Mouse (Mus musculus): ENCODE data around the gene Nprl2. TPM values are rescaled to one million over a fixed set of nuclear protein-coding genes. Genes with fewer than 3 reads are reported as not detected.
A peak's percentile ranks its signal among the peaks of the same experiment; 100 is the strongest.

Nprl2 gene
- total and polyA plus RNA-seq, 3 experiments: 12.6 to 31.4 (median 16.3) TPM

- Histone ChIP-seq H3K4me2 (ENCODE audit: insufficient read depth, low read depth, poor library complexity, severe bottlenecking) (peak within 1 kb of the TSS; percentile 87), H3K79me2 (replicated peaks; ENCODE audit: control insufficient read depth, extremely low read depth, insufficient read depth, poor library complexity, severe bottlenecking) (peaks cover 9% of the 10 kb centered on the region), H3K9me3 (replicated peaks; ENCODE audit: low read length) (no peaks in the 10 kb centered on the region), H3K9ac (ENCODE audit: insufficient read depth, low read depth) (peak within 1 kb of the TSS; percentile 64), H3K27me3 (replicated peaks) (no peaks in the 10 kb centered on the region), H3K4me1 (ENCODE audit: control insufficient read depth in 1 of 2, insufficient read depth in 2 of 2) (peaks cover 16 to 45% of the 10 kb centered on the region in 2 experiments), H3K36me3 (replicated peaks in 1 of 2; ENCODE audit: control insufficient read depth in 1 of 2, insufficient read depth in 1 of 2, low read length in 1 of 2) (peaks cover 42 to 68% of the 10 kb centered on the region in 2 experiments), H3K27ac (ENCODE audit: insufficient read depth, low read depth) (no peak within 1 kb of the TSS), H3K4me3 (replicated peaks in 1 of 3; ENCODE audit: low read depth in 2 of 3, low read length in 2 of 3, poor library complexity in 1 of 3) (peak within 1 kb of the TSS; percentile 71 to 85 (median 79))
- in situ Hi-C loops (cut with MboI; ENCODE audit: low pct_ligation_motif_present, low pct_unique_long_range_greater_than_20kb, low sequenced_read_pairs) (no loop called here), dilution Hi-C loops (cut with MboI; ENCODE audit: extremely low pct_ligation_motif_present, extremely low pct_unique_long_range_greater_than_20kb, low sequenced_read_pairs) (no loop called here)
- DNase-seq (ENCODE audit: extremely low read depth): peak; percentile 94
- no peak for TF ChIP-seq RAD21 (IDR thresholded peaks at IDR 0.05; ENCODE audit: low read depth, low read length)
- no peak for TF ChIP-seq JUND (conservative IDR thresholded peaks at IDR 0.05; ENCODE audit: low read depth, low read length)
- TF ChIP-seq PAX5 (IDR thresholded peaks at IDR 0.05; ENCODE audit: low read length): no peak
- no peak for TF ChIP-seq CHD1 (IDR thresholded peaks at IDR 0.05; ENCODE audit: low read depth, low read length)
- TF ChIP-seq EP300 (IDR thresholded peaks at IDR 0.05; ENCODE audit: low read length): no peak
- peak; percentile 60; the same call in 1 of the 2 replicates for TF ChIP-seq NELFE (IDR thresholded peaks at IDR 0.05; ENCODE audit: low read depth, low read length)
- no peak for TF ChIP-seq ZC3H11A (IDR thresholded peaks at IDR 0.05; ENCODE audit: low read depth, low read length)
- no peak for TF ChIP-seq RCOR1 (conservative IDR thresholded peaks at IDR 0.05; ENCODE audit: low read depth, low read length)
- 0 out of 2 replicates have a peak, but pooled peaks have one; percentile 21 for TF ChIP-seq ETS1 (conservative IDR thresholded peaks at IDR 0.05; ENCODE audit: low read depth, low read length)
- peak; percentile 97 for TF ChIP-seq MXI1 (IDR thresholded peaks at IDR 0.05; ENCODE audit: low read depth, low read length)
- TF ChIP-seq IRF4 (IDR thresholded peaks at IDR 0.05; ENCODE audit: low read depth, low read length): peak; percentile 59; the same call in 1 of the 2 replicates
- TF ChIP-seq USF1 (IDR thresholded peaks at IDR 0.05; ENCODE audit: low read depth, low read length): no peak
- peak; percentile 84 for TF ChIP-seq HCFC1 (IDR thresholded peaks at IDR 0.05; ENCODE audit: low read depth, low read length)
- TF ChIP-seq TBP (conservative IDR thresholded peaks at IDR 0.05; ENCODE audit: low read depth, low read length): no peak
- no peak for TF ChIP-seq MYC (IDR thresholded peaks at IDR 0.05; ENCODE audit: low read depth, low read length)
- no peak for TF ChIP-seq UBTF (IDR thresholded peaks at IDR 0.05; ENCODE audit: low read depth, low read length)
- no peak for TF ChIP-seq ZKSCAN1 (IDR thresholded peaks at IDR 0.05; ENCODE audit: borderline replicate concordance, low read depth, low read length)
- TF ChIP-seq E2F4 (IDR thresholded peaks at IDR 0.05; ENCODE audit: insufficient replicate concordance, low read depth, low read length): no peak
- TF ChIP-seq JUN (IDR thresholded peaks at IDR 0.05; ENCODE audit: insufficient read depth, low read depth, low read length): no peak
- no peak for TF ChIP-seq USF2 (conservative IDR thresholded peaks at IDR 0.05; ENCODE audit: low read depth, low read length)
- no peak; the same call in none of the 2 replicates for TF ChIP-seq SIN3A (IDR thresholded peaks at IDR 0.05; ENCODE audit: low read length)
- TF ChIP-seq MAFK (IDR thresholded peaks at IDR 0.05; ENCODE audit: insufficient replicate concordance, low read length): no peak
- no peak for TF ChIP-seq ZNF384 (IDR thresholded peaks at IDR 0.05; ENCODE audit: low read depth, low read length)
- no peak for TF ChIP-seq MAZ (IDR thresholded peaks at IDR 0.05; ENCODE audit: low read depth, low read length)
- peak; percentile 76 for TF ChIP-seq POLR2A (IDR thresholded peaks at IDR 0.05; ENCODE audit: low read depth, low read length)
- peak; percentile 94 for TF ChIP-seq ELF1 (IDR thresholded peaks at IDR 0.05; ENCODE audit: low read depth, low read length)
- TF ChIP-seq POLR2AphosphoS2 (IDR thresholded peaks at IDR 0.05; ENCODE audit: low read depth, low read length): peak; percentile 96
- peak; percentile 56; the same call in 1 of the 2 replicates for TF ChIP-seq KAT2A (IDR thresholded peaks at IDR 0.05; ENCODE audit: insufficient replicate concordance, low read length)
- TF ChIP-seq MAX (IDR thresholded peaks at IDR 0.05; ENCODE audit: low read length): no peak
- no peak for TF ChIP-seq GABPA (IDR thresholded peaks at IDR 0.05; ENCODE audit: insufficient replicate concordance, low read depth, low read length)
- no peak for TF ChIP-seq CTCF (conservative IDR thresholded peaks at IDR 0.05 in 1 of 2, IDR thresholded peaks at IDR 0.05 in 1 of 2; ENCODE audit: low read depth in 2 of 2, low read length in 2 of 2)
- TF ChIP-seq MEF2A (IDR thresholded peaks at IDR 0.05; ENCODE audit: borderline replicate concordance, low read depth, low read length): peak; percentile 12; the same call in 1 of the 2 replicates
- TF ChIP-seq TCF12 (IDR thresholded peaks at IDR 0.05; ENCODE audit: low read depth, low read length): 0 out of 2 replicates have a peak, but pooled peaks have one; percentile 25
- TF ChIP-seq ZMIZ1 (IDR thresholded peaks at IDR 0.05; ENCODE audit: low read depth, low read length): peak; percentile 83
- no peak for TF ChIP-seq BHLHE40 (IDR thresholded peaks at IDR 0.05; ENCODE audit: low read depth, low read length)
- TF ChIP-seq CHD2 (IDR thresholded peaks at IDR 0.05; ENCODE audit: low read length): peak; percentile 90
- peak; percentile 53 for TF ChIP-seq NRF1 (IDR thresholded peaks at IDR 0.05; ENCODE audit: low read depth, low read length)
- TF ChIP-seq SMC3 (IDR thresholded peaks at IDR 0.05; ENCODE audit: low read depth, low read length): no peak
These were observed 21.1 kb downstream of the Nprl2 start, which contains the start of gene Tusc2 for GRCm38 (mm10) chr9:107563029-107563581. Gene Tusc2, plus strand, starts transcription at chr9:107563255.
